Mouse (Mus musculus) heart, postnatal 14 days (tissue): Measurements from ENCODE around the gene Zfp740. TPM values are rescaled to one million over a fixed set of nuclear protein-coding genes. Genes with fewer than 3 reads are reported as not detected.

Source experiments
- total RNA-seq, 2 experiments: library from RNA; stranded (reverse); gene quantifications; 2 replicates each; pipeline ENCODE4 v1.2.3; 2021

The Zfp740 gene
- total RNA-seq, 2 experiments from 2014 or later = 41.8 to 47.1 TPM

Other genes with a start within 250 kb of the Zfp740 start
- gene Krt78, start 249.0 kb upstream of the Zfp740 start, total RNA-seq = not detected
- gene Krt8, start 198.8 kb upstream of the Zfp740 start, total RNA-seq = 1 to 10 TPM; 4.2 to 7.0 TPM
- gene Krt18, start 175.1 kb upstream of the Zfp740 start, total RNA-seq = 10 to 100 TPM in 1 of 2 experiments, 1 to 10 TPM in 1; 4.9 to 10.4 TPM
- gene Eif4b, start 129.5 kb upstream of the Zfp740 start, total RNA-seq = 100 to 1,000 TPM; 130 to 147 TPM
- 100 to 1,000 TPM; 119 to 121 TPM for gene Tns2, start 102.8 kb upstream of the Zfp740 start, total RNA-seq
- 10 to 100 TPM; 14.0 to 17.5 TPM for gene Spryd3, start 67.0 kb upstream of the Zfp740 start, total RNA-seq
- 10 to 100 TPM; 42.0 to 51.8 TPM for gene Igfbp6, start 58.9 kb upstream of the Zfp740 start, total RNA-seq
- under 1 TPM in 1 of 2 experiments, not detected in 1; 0.17 TPM for gene Soat2, start 52.7 kb upstream of the Zfp740 start, total RNA-seq
- 10 to 100 TPM; 21.3 to 23.7 TPM for gene Csad, start 1.5 kb downstream of the Zfp740 start, total RNA-seq
- 1 to 10 TPM; 1.5 to 1.8 TPM for gene Itgb7, start 28.7 kb downstream of the Zfp740 start, total RNA-seq
- 10 to 100 TPM; 18.9 to 21.1 TPM for gene Rarg, start 54.3 kb downstream of the Zfp740 start, total RNA-seq
- gene Gm9918, start 67.3 kb downstream of the Zfp740 start, total RNA-seq = not detected
- gene Mfsd5, start 76.2 kb downstream of the Zfp740 start, total RNA-seq = 10 to 100 TPM; 16.7 to 19.0 TPM
- 1 to 10 TPM; 3.2 to 4.3 TPM for gene Espl1, start 93.0 kb downstream of the Zfp740 start, total RNA-seq
- 100 to 1,000 TPM; 262 to 287 TPM for gene Pfdn5, start 122.9 kb downstream of the Zfp740 start, total RNA-seq
- gene Myg1, start 128.5 kb downstream of the Zfp740 start, total RNA-seq = 10 to 100 TPM; 21.0 to 24.3 TPM
- gene Aaas, start 147.5 kb downstream of the Zfp740 start, total RNA-seq = 10 to 100 TPM in 1 of 2 experiments, 1 to 10 TPM in 1; 9.5 to 15.2 TPM
- gene Sp7, start 163.9 kb downstream of the Zfp740 start, total RNA-seq = not detected
- 10 to 100 TPM; 47.5 to 52.3 TPM for gene Sp1, start 202.9 kb downstream of the Zfp740 start, total RNA-seq
- 1 to 10 TPM in 1 of 2 experiments, under 1 TPM in 1; 0.66 to 1.0 TPM for gene Amhr2, start 242.1 kb downstream of the Zfp740 start, total RNA-seq